Mouse (Mus musculus): ENCODE results near the gene Csrp1.

- TF ChIP-seq CTCF (IDR thresholded peaks at IDR 0.05; ENCODE audit: low read depth, low read length) (peak; percentile 83), POLR2A (IDR thresholded peaks at IDR 0.05; ENCODE audit: insufficient read depth, low read length) (no peak)
Observed at GRCm38 (mm10) chr1:135698996-135699705, 20.7 kb upstream of the Csrp1 start.
